Mouse (Mus musculus): ENCODE data around the gene Tax1bp3.

GRCm38 (mm10) chr11:73230081-73230480 is 53.2 kb downstream of the Tax1bp3 start:
- TF ChIP-seq POLR2A (IDR thresholded peaks at IDR 0.05; ENCODE audit: borderline replicate concordance, extremely low read depth, low read depth, low read length) (no peak), CTCF (IDR thresholded peaks at IDR 0.05; ENCODE audit: insufficient read depth, low read length) (no peak)
